Mouse (Mus musculus): ENCODE results near the gene Hdac1. TPM values are rescaled to one million over a fixed set of nuclear protein-coding genes. Genes with fewer than 3 reads are reported as not detected.

Gene Hdac1
- polyA plus RNA-seq, 1 experiment = 41.6 TPM

GRCm38 (mm10) chr4:129496631-129497030, 45.9 kb downstream of the Hdac1 start:
- Histone ChIP-seq H3K36me3 (ENCODE audit: control insufficient read depth, insufficient read depth, low read length) (no peaks in the 10 kb centered on the region), H3K27ac (ENCODE audit: insufficient read depth, low read depth, low read length) (peak overlapping the region; percentile 87), H3K4me3 (ENCODE audit: insufficient read depth, low read depth, low read length) (no peak overlapping the region), H3K4me1 (ENCODE audit: control insufficient read depth, insufficient read depth, low read length) (peaks cover 3% of the 10 kb centered on the region; the same call in 1 of the 2 replicates), H3K27me3 (replicated peaks; ENCODE audit: control insufficient read depth, insufficient read depth, low read length) (no peaks in the 10 kb centered on the region)
- 41% methylated on average over 6 of the region's 6 CpGs for WGBS
- DNase-seq = peak; percentile 81
- TF ChIP-seq POLR2A (IDR thresholded peaks at IDR 0.05; ENCODE audit: low read depth, low read length) = no peak
- no peak for TF ChIP-seq CTCF (conservative IDR thresholded peaks at IDR 0.05; ENCODE audit: insufficient read depth, insufficient read length, low read depth, low read length)

DNA sequence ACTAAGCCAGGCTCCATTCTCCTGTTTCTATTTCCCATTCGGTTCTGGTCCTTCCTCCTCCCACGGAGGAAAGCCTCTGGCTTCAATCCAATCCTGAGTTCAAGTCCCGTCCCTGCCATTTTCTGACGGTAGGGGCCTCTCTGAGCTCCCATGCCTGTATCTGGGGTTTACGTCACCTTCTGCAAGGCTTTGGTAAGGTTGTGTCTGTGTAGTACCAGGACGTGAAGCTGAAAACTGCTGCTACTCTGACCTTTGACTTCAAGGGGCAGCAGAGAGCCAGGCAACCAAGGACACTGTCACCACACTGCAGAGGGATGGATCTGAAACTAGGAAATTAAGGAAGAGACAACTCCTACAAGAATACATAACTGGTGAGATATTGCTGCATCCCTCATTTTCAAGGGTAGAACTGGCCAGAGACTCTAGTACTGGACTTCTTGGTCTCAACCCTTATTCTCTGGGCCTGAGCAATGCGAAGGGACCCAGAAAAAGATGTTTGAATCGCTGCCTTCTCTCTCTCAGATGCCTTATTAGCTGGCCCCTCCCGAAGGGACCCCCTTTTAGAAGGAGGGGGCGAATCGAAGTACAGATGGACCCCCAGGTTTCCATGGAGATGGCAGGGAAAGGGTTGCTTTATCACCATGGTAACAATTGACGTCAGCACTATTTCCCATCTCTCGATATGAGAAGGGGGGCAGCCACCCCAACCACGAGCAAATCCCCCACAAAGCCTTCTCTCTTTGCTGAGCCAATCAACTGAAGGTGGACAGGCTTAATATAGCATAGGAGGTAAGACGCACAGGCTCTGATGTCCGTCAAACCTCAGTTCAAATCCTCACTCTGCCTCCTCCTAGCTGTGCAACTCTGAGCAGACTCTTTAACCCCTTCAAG, 46.6 kb downstream of the Hdac1 start:
- 47% methylated on average over 16 of the region's 16 CpGs for WGBS
- peak overlapping the region; percentile 87 for H3K27ac ChIP-seq (ENCODE audit: insufficient read depth, low read depth, low read length)
- 0 out of 2 replicates have a peak, but pooled peaks cover 8% of the 10 kb centered on the region for H3K4me1 ChIP-seq (ENCODE audit: control insufficient read depth, insufficient read depth, low read length)
- H3K36me3 ChIP-seq (ENCODE audit: control insufficient read depth, insufficient read depth, low read length) = no peaks in the 10 kb centered on the region
- no peak for TF ChIP-seq POLR2A (IDR thresholded peaks at IDR 0.05; ENCODE audit: low read depth, low read length)
- peak; percentile 41 for TF ChIP-seq CTCF (conservative IDR thresholded peaks at IDR 0.05; ENCODE audit: insufficient read depth, insufficient read length, low read depth, low read length)
- H3K4me3 ChIP-seq (ENCODE audit: insufficient read depth, low read depth, low read length) = no peak overlapping the region
- peak; percentile 42 for DNase-seq
- no peaks in the 10 kb centered on the region for H3K27me3 ChIP-seq (replicated peaks; ENCODE audit: control insufficient read depth, insufficient read depth, low read length)

GRCm38 (mm10) chr4:129494681-129495080, 47.8 kb downstream of the Hdac1 start:
- Histone ChIP-seq H3K27ac (ENCODE audit: insufficient read depth, low read depth, low read length) (no peak overlapping the region), H3K27me3 (replicated peaks; ENCODE audit: control insufficient read depth, insufficient read depth, low read length) (no peaks in the 10 kb centered on the region)
- WGBS = 70% methylated on average over 7 of the region's 7 CpGs

DNA sequence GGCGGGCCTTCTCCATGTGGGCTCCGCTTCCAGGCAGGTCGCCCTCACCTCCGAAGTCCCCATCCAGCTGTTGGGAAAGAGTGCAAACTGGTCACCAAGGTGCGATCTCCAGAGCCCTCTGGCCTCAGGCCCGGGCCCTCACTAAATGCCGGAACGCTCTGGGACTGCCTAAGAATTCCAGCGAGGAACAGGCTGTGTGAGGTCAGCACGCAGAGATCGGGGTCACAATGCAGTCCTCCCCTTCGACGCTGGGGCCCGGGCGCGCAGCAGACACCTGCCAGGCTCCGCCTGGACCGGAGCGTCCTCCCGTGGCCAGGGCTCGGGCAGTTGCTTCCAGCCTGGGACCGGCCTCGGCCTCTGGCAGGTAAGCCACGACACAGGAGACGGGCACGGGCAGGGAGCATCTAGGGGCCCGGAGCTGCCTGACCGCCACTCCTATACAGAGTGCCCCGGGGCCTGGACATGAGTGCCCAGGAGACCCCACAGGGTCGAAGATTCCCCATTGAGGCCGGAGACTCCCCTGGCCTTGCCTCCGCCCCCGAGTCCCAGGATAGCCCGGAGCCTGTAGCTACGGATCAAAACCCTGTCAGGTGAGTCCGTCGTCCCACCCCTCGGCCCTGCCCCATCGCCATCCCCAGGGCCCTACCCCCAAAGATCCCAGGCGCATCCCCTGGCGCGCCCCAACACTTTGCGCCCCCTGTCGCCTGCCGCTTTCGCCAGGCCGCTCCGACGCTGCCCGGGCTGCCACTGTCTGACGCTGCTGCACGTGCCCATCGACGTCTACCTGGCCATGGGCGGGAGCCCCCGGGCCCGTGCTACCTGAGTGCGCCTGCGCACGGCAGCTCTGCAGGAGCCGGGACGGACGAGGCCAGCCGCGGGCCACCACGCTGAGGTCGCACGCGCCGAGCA, 51.3 kb downstream of the Hdac1 start, which contains the start of the genes Tssk3 and Fam229a:
Tssk3 (minus strand) TSS at position 51 of the 909 bp plus-strand sequence.
Fam229a (plus strand) TSS at position 219 of the 909 bp plus-strand sequence.
- no peaks in the 10 kb centered on the region for H3K27me3 ChIP-seq (replicated peaks; ENCODE audit: control insufficient read depth, insufficient read depth, low read length)
- DNase-seq = peak; percentile 38
- WGBS = 9% methylated on average over 70 of the region's 70 CpGs
- peak within 1 kb of the TSS; percentile 12 for H3K4me3 ChIP-seq (ENCODE audit: insufficient read depth, low read depth, low read length)
- TF ChIP-seq CTCF (conservative IDR thresholded peaks at IDR 0.05; ENCODE audit: insufficient read depth, insufficient read length, low read depth, low read length) = 0 out of 2 replicates have a peak, but pooled peaks have one; percentile 5
- no peak for TF ChIP-seq POLR2A (IDR thresholded peaks at IDR 0.05; ENCODE audit: low read depth, low read length)
- H3K36me3 ChIP-seq (ENCODE audit: control insufficient read depth, insufficient read depth, low read length) = no peaks in the 10 kb centered on the region; the same call in 1 of the 2 replicates
- H3K4me1 ChIP-seq (ENCODE audit: control insufficient read depth, insufficient read depth, low read length) = 0 out of 2 replicates have a peak, but pooled peaks cover 8% of the 10 kb centered on the region
- no peak within 1 kb of the TSS for H3K27ac ChIP-seq (ENCODE audit: insufficient read depth, low read depth, low read length)

More at GRCm38 (mm10) chr4:129494681-129495080, 47.8 kb downstream of the Hdac1 start:
- H3K4me3 ChIP-seq (ENCODE audit: insufficient read depth, low read depth, low read length) = no peak overlapping the region
- TF ChIP-seq CTCF (conservative IDR thresholded peaks at IDR 0.05; ENCODE audit: insufficient read depth, insufficient read length, low read depth, low read length) (peak; percentile 53), POLR2A (IDR thresholded peaks at IDR 0.05; ENCODE audit: low read depth, low read length) (no peak)
- H3K36me3 ChIP-seq (ENCODE audit: control insufficient read depth, insufficient read depth, low read length) = no peaks in the 10 kb centered on the region
- DNase-seq = peak; percentile 49
- 0 out of 2 replicates have a peak, but pooled peaks cover 8% of the 10 kb centered on the region for H3K4me1 ChIP-seq (ENCODE audit: control insufficient read depth, insufficient read depth, low read length)

DNA sequence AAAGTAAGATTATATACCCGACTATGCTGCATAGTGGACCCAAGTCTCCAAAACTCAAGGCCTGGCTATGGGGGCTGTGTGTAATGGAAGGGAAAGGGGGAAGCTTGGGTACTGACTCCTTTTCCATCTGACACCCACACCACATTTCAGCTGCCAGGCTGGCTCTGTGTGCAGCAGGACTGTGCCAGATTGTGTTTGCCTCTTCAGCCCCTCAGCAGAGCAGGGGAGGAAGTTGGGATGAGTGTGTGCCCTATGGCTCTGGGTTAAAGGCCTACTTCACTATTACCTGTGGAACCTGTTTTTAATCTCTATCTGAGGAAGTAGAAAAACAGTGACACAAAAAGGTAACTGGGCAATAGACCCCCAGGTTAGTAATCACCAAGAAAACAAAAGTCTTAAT, 61.4 kb downstream of the Hdac1 start:
- WGBS = 93% methylated on average over 1 of the region's 1 CpGs
- DNase-seq = no peak
- no peaks in the 10 kb centered on the region for H3K4me1 ChIP-seq (ENCODE audit: control insufficient read depth, insufficient read depth, low read length)
- H3K27ac ChIP-seq (ENCODE audit: insufficient read depth, low read depth, low read length) = no peak overlapping the region
- no peak for TF ChIP-seq POLR2A (IDR thresholded peaks at IDR 0.05; ENCODE audit: low read depth, low read length)
- no peaks in the 10 kb centered on the region; the same call in 1 of the 2 replicates for H3K36me3 ChIP-seq (ENCODE audit: control insufficient read depth, insufficient read depth, low read length)
- H3K27me3 ChIP-seq (replicated peaks; ENCODE audit: control insufficient read depth, insufficient read depth, low read length) = no peaks in the 10 kb centered on the region
- no peak overlapping the region for H3K4me3 ChIP-seq (ENCODE audit: insufficient read depth, low read depth, low read length)

DNA sequence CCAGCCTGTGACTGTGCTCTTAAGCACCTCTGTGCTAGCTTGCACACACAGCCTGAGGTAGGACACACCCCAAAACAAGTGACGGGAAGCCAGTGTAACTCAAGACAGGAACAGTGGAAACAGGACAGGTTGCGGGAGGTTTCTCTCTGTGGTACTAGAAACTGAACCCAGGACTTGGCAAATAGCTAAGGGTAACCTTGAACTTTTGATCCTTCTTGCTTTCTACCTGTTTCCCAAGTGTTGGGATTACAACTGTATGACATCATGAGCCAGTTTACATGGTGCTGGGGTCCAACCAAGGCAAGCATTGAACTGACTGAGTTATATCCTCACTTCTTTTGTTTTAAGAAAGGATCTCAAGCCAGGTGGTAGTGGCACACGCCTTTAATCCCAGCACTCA, 62.6 kb downstream of the Hdac1 start:
- Histone ChIP-seq H3K4me3 (ENCODE audit: insufficient read depth, low read depth, low read length) (no peak overlapping the region), H3K27ac (ENCODE audit: insufficient read depth, low read depth, low read length) (no peak overlapping the region), H3K27me3 (replicated peaks; ENCODE audit: control insufficient read depth, insufficient read depth, low read length) (no peaks in the 10 kb centered on the region), H3K36me3 (ENCODE audit: control insufficient read depth, insufficient read depth, low read length) (no peaks in the 10 kb centered on the region), H3K4me1 (ENCODE audit: control insufficient read depth, insufficient read depth, low read length) (no peaks in the 10 kb centered on the region)
- WGBS = 86% methylated on average over 3 of the region's 3 CpGs
- no peak for DNase-seq
- TF ChIP-seq CTCF (conservative IDR thresholded peaks at IDR 0.05; ENCODE audit: insufficient read depth, insufficient read length, low read depth, low read length) (no peak), POLR2A (IDR thresholded peaks at IDR 0.05; ENCODE audit: low read depth, low read length) (no peak)
